Mouse (Mus musculus) ES-E14 (cell line): ENCODE data around the gene Tmem171. TPM values are rescaled to one million over a fixed set of nuclear protein-coding genes. Genes with fewer than 3 reads are reported as not detected.
A peak's percentile ranks its signal among the peaks of the same experiment; 100 is the strongest.

Experiments used
- DNase-seq: peaks from one replicate; pipeline ENCODE4 v3.0.0-alpha.2; 2013; ENCODE audit warnings: low read depth, low spot score
- H3K27ac ChIP-seq: 2 replicates; pipeline ENCODE4 v1.5.1; 2012; ENCODE audit warnings: low read depth, mild to moderate bottlenecking, low read length, moderate library complexity, mixed read lengths; ENCODE audit not compliant: poor library complexity, insufficient read depth, severe bottlenecking
- H3K36me3 ChIP-seq: 2 replicates; pipeline ENCODE4 v1.6.1; 2012; ENCODE audit warnings: mild to moderate bottlenecking, low read length, moderate library complexity, mixed read lengths; ENCODE audit not compliant: control insufficient read depth, poor library complexity, insufficient read depth, severe bottlenecking
- H3K4me1 ChIP-seq, 2 experiments: fragments of 150-350 bp in 1 of 2; sonication (generic) in 1 of 2; 2 replicates each; pipeline ENCODE4 v1.6.1; 2012; ENCODE audit warnings: low read length in 2 of 2, mild to moderate bottlenecking in 1 of 2, mixed read lengths in 1 of 2; ENCODE audit not compliant: control insufficient read depth in 2 of 2, insufficient read depth in 2 of 2, poor library complexity in 1 of 2
- H3K4me3 ChIP-seq, 2 experiments: fragments of 150-350 bp in 1 of 2; sonication (generic) in 1 of 2; 2 replicates each; pipeline ENCODE4 v1.5.1; 2012; ENCODE audit warnings: low read length in 2 of 2, low read depth in 1 of 2, mild to moderate bottlenecking in 1 of 2, mixed read lengths in 1 of 2; ENCODE audit not compliant: insufficient read depth in 1 of 2, poor library complexity in 1 of 2, severe bottlenecking in 1 of 2
- H3K9ac ChIP-seq: 2 replicates; pipeline ENCODE4 v1.6.1; 2012; ENCODE audit warnings: low read depth, mild to moderate bottlenecking, low read length, mixed read lengths; ENCODE audit not compliant: poor library complexity, insufficient read depth, severe bottlenecking
- H3K9me3 ChIP-seq: fragments of 150-350 bp; sonication (generic); 2 replicates; pipeline ENCODE4 v1.6.1; 2012; ENCODE audit warnings: low read depth, mild to moderate bottlenecking, low read length; ENCODE audit not compliant: control insufficient read depth, insufficient read depth
- CHD2 ChIP-seq: IDR thresholded peaks from 2 replicates; pipeline ENCODE4 v1.6.1; 2014; ENCODE audit warnings: mild to moderate bottlenecking, low read depth, low read length, inconsistent platforms
- HCFC1 ChIP-seq: IDR thresholded peaks from 2 replicates; pipeline ENCODE4 v1.6.1; 2012; ENCODE audit warnings: low read length, inconsistent platforms, borderline replicate concordance; ENCODE audit not compliant: insufficient read depth
- MAFK ChIP-seq: IDR thresholded peaks from 2 replicates; pipeline ENCODE4 v1.6.1; 2014; ENCODE audit warnings: mild to moderate bottlenecking, low read depth, low read length, inconsistent platforms; ENCODE audit not compliant: insufficient read depth
- ZC3H11A ChIP-seq: IDR thresholded peaks from 2 replicates; pipeline ENCODE4 v1.6.1; 2012; ENCODE audit warnings: low read depth, mild to moderate bottlenecking, inconsistent platforms, low read length, borderline replicate concordance
- ZNF384 ChIP-seq: IDR thresholded peaks from 2 replicates; pipeline ENCODE4 v1.6.1; 2012; ENCODE audit warnings: low read depth, low read length, inconsistent platforms
- in situ Hi-C, 2 experiments: fragments of 600-800 bp; cut with MboI; formaldehyde crosslinking; loops; one replicate each; pipeline ENCODE4 v1.15.1; 2025; ENCODE audit warnings: low sequenced_read_pairs in 2 of 2, inconsistent platforms in 1 of 2; ENCODE audit not compliant: unreplicated experiment in 2 of 2
- total RNA-seq: library from RNA; depleted of rRNA; stranded (reverse); fragments of 300-350 nt; gene quantifications from 2 replicates; pipeline ENCODE4 v1.2.3, GENCODE M21; 2012

Gene Tmem171
- total RNA-seq, 1 experiment, result not detected

DNA sequence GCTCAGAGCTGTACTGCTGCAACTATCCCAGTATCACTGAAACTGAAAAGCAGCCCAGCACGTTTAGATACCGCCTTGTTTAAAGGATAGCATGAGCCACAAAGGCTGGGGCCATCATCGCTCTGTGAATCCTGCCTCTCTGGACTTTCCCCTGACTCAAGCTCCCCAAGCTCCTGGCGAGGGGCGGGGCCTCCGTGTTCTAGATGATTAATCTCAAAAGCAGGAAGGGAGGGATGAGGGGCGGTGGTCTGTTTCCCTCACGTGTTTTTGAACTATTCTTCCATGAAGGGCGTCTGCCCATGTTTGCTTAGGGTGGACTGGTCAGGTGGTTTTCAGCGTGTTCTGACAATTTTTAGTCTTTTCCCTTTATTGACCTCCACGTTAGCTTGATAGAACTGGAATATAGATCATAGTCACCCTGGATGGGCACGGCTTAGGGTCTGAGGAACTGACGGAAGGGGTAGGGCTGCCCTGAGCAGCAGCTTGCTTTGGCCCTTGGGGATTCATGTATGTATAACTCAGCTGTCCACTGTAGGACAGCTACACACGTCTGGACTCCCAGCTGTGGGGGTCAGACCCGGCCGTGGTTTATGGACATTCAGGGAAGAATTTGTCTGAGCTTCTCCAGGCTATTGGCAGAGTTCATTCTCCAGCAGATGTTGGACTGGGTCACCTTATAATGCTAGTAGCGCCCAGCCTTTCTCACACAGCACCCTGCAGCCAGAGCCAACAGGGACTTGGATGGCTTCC, 43.2 kb downstream of the Tmem171 start:
- no peak for TF ChIP-seq CHD2
- TF ChIP-seq ZNF384, result no peak
- TF ChIP-seq MAFK, result no peak
- TF ChIP-seq ZC3H11A, result no peak
- no peak for TF ChIP-seq HCFC1
- in situ Hi-C loops, result no loop called here
- H3K9ac ChIP-seq, result no peak overlapping the region
- H3K36me3 ChIP-seq, result no peaks in the 10 kb centered on the region
- H3K4me1 ChIP-seq, result no peaks in the 10 kb centered on the region
- no peak overlapping the region for H3K27ac ChIP-seq
- DNase-seq, result no peak
- H3K9me3 ChIP-seq, result no peaks in the 10 kb centered on the region
- no peak overlapping the region for H3K4me3 ChIP-seq

GRCm38 (mm10) chr13:98647775-98648568, 46.7 kb downstream of the Tmem171 start:
- Histone ChIP-seq H3K4me3 (no peak overlapping the region), H3K27ac (no peak overlapping the region), H3K36me3 (no peaks in the 10 kb centered on the region), H3K9ac (no peak overlapping the region), H3K4me1 (no peaks in the 10 kb centered on the region), H3K9me3 (no peaks in the 10 kb centered on the region)
- TF ChIP-seq ZNF384, result no peak
- TF ChIP-seq CHD2, result no peak
- TF ChIP-seq ZC3H11A, result no peak
- TF ChIP-seq HCFC1, result no peak
- in situ Hi-C loops, result no loop called here
- no peak for DNase-seq

DNA sequence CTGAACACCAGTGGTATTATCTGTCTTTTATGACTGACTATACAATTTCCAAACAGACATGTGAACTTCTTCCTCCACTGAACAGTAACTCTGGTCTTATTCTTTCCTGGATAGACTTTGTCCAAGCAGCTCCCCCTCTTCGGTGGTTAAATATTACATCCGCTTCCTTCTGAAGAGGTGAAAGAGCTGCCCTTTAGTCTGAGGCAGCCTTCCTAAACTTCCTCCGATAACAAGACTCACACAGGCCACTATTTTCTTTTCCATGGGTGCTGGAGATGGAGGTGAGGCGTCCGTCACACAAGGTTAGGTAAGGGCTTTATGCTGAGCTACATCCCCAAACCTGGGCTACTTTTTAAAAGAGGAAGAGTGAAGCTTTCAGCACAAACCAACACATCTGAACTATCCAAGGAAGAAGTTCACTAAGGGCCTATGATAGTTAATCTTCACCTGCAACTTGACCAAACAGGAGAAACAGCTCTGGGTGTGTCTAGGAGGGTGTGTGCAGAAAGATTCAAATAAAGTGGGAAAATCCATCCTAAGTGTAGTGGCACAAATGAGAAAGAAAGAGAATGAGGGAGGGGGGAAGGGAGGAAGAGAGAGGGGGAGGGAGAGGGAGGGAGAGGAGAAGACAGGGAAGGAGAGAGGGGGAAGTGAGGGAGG, 56.0 kb downstream of the Tmem171 start:
- H3K9me3 ChIP-seq, result no peaks in the 10 kb centered on the region
- no peaks in the 10 kb centered on the region for H3K36me3 ChIP-seq
- in situ Hi-C loops, result no loop called here
- DNase-seq, result no peak
- H3K27ac ChIP-seq, result no peak overlapping the region
- no peak overlapping the region for H3K4me3 ChIP-seq
- H3K4me1 ChIP-seq, result no peaks in the 10 kb centered on the region
- TF ChIP-seq CHD2 (no peak), HCFC1 (no peak), ZNF384 (no peak), ZC3H11A (no peak), MAFK (no peak)
- no peak overlapping the region for H3K9ac ChIP-seq

GRCm38 (mm10) chr13:98637145-98637544, 57.5 kb downstream of the Tmem171 start, which contains the start of gene Tmem174:
Tmem174 (minus strand) TSS chr13:98637410.
- Histone ChIP-seq H3K9ac (no peak within 1 kb of the TSS), H3K27ac (no peak within 1 kb of the TSS; the same call in 1 of the 2 replicates), H3K36me3 (no peaks in the 10 kb centered on the region), H3K4me1 (no peaks in the 10 kb centered on the region), H3K4me3 (peak within 1 kb of the TSS in 1 of 2 experiments; percentile 33; a peak in 1 of 4 replicates), H3K9me3 (no peaks in the 10 kb centered on the region)
- DNase-seq, result no peak
- TF ChIP-seq MAFK (no peak), HCFC1 (no peak), ZNF384 (no peak)
- in situ Hi-C loops, result no loop called here
